Mouse (Mus musculus): Measurements from ENCODE around the gene Dppa3. TPM values are rescaled to one million over a fixed set of nuclear protein-coding genes. Genes with fewer than 3 reads are reported as not detected.
"Not testable (repeated sequence)": the region's sequence is repeated elsewhere in the genome, so short reads cannot be mapped to it uniquely, and the experiment has no call there.

Gene Dppa3
- polyA plus RNA-seq, 1 experiment from 2014 or later, result not detected

DNA sequence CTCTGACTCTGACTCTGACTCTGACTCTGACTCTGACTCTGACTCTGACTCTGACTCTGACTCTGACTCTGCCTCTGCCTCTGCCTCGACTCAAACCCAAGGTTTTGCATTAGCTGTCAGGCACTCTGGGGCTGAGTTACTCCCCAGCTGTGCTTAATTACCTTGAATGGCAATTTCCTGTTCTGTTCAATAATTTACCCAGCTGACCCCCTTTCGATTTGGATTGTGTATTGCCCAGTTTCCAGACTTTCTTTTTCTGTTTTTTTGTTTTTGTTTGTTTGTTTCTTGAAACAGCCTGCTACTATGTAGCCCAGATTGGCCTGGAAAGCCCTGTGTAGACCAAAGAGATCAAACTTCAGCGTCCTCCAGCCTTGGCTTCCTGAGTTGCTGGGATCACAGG is 10.2 kb upstream of the Dppa3 start:
- Histone ChIP-seq H3K9me3 (no peaks in the 10 kb centered on the region), H3K27me3 (replicated peaks) (no peaks in the 10 kb centered on the region), H3K4me1 (no peaks in the 10 kb centered on the region), H3K4me2 (no peak overlapping the region), H3K4me3 (replicated peaks) (no peak overlapping the region), H3K27ac (no peak overlapping the region), H3K36me3 (no peaks in the 10 kb centered on the region), H3K9ac (no peak overlapping the region)
- 61% methylated on average over 3 of the region's 3 CpGs for WGBS
- no peak for ATAC-seq (ENCODE audit: insufficient read depth, low FRiP score, low read depth)

DNA sequence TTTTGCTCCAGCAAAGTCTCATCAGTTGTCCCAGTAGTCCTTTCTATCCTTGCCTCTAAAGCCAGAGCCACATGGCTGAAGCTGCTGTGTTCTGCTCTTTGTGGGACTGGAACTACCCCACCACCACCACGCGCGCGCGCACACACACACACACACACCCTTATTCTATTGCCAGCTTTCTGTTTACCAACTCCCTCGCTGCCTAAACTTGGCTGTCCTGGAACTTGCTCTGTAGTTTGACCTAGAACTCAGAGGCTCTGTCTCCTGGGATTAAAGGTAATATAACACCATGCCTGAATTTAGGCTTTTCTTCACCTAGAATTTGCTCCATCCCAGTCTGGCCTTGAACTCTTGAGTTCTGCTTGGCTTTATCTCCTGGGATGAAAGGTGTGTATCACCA is 5.1 kb upstream of the Dppa3 start:
- no peak overlapping the region for H3K27ac ChIP-seq
- no peak for ATAC-seq (ENCODE audit: insufficient read depth, low FRiP score, low read depth)
- H3K27me3 ChIP-seq (replicated peaks), result no peaks in the 10 kb centered on the region
- H3K4me1 ChIP-seq, result no peaks in the 10 kb centered on the region
- no peak overlapping the region for H3K9ac ChIP-seq
- H3K9me3 ChIP-seq, result no peaks in the 10 kb centered on the region
- H3K4me3 ChIP-seq (replicated peaks), result no peak overlapping the region
- no peak overlapping the region for H3K4me2 ChIP-seq
- H3K36me3 ChIP-seq, result no peaks in the 10 kb centered on the region
- WGBS, result 86% methylated on average over 6 of the region's 6 CpGs

DNA sequence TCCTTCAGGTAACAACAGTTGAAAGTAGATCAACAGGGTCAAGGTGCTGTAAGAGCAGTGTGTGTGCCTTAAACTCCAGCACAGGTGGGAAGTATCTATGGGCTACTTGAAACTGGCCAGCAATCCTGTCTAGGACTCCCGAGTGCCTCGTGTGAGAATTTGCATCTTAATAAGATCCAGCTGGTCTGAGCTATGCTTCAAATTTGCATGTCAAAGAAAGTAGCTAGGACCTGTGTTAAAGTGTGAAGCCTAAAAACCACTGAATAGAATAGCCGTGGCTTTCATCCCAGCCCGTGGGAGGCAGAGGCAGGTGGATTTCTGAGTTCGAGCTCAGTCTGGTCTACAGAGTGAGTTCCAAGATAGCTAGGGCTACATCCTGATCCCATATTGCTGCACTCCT is 1.7 kb upstream of the Dppa3 start:
- Histone ChIP-seq H3K27ac (no peak overlapping the region), H3K4me3 (replicated peaks) (no peak overlapping the region), H3K27me3 (replicated peaks) (0 out of 2 replicates have a peak, but pooled peaks cover 3% of the 10 kb centered on the region), H3K36me3 (no peaks in the 10 kb centered on the region), H3K9me3 (no peaks in the 10 kb centered on the region), H3K9ac (no peak overlapping the region), H3K4me1 (no peaks in the 10 kb centered on the region), H3K4me2 (no peak overlapping the region)
- WGBS, result 53% methylated on average over 5 of the region's 5 CpGs
- ATAC-seq (ENCODE audit: insufficient read depth, low FRiP score, low read depth), result no peak

DNA sequence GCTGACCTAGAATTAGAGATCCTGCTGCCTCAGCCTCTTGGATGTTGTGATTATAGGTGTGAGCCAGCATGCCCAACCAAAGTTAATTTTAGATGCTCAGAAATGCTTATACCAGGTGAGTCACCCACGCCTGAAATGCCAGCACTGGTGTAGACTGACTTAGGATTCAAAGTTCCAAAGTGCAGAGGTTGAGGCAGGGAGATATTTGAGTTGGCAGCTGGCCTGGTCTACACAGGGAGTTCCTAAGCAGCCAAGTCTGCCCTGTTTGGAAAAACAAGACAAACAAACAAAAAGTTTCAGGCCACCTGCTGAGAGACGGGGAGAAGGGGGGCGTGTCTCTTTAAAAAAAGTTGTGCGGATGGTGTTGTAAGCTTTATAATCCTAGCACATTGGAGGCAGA is 1.1 kb upstream of the Dppa3 start:
- WGBS, result 74% methylated on average over 4 of the region's 4 CpGs
- ATAC-seq (ENCODE audit: insufficient read depth, low FRiP score, low read depth), result no peak
- H3K36me3 ChIP-seq, result no peaks in the 10 kb centered on the region

DNA sequence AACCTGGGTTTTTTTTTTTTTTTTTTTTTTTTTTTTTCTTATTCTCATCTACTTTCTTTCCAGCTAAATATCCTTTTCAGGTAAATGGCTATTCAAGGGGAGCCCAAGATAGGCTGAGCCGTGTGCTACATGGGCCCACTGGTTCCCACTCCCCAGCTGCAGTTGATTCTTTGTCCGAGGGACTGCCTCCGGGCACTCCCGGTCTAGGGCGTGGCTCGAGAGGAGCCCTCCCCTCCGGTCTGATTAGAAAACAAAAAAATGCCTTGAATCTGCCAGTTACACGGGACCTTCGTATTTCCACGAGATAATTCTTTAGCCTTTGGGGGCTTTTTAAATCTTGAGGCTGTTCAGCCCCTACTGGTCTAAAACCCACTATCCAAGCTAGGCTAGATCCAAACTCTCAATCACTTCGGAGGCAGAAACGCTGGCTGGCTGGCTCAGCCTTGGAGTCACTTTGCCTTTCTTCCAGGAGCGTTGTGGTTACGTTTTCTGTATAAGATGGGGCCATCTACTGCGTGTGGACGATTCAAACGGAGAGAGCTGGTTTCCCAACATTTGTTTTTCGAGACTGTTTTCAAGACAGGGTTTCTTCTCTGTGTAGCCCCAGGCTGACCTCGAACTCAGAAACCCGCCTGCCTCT is 1.4 kb downstream of the Dppa3 start:
- Histone ChIP-seq H3K9me3 (no peaks in the 10 kb centered on the region), H3K4me3 (replicated peaks) (peak overlapping the region; percentile 21), H3K4me1 (no peaks in the 10 kb centered on the region), H3K27me3 (replicated peaks) (0 out of 2 replicates have a peak, but pooled peaks cover 3% of the 10 kb centered on the region), H3K36me3 (no peaks in the 10 kb centered on the region), H3K4me2 (peak overlapping the region; percentile 47), H3K27ac (no peak overlapping the region), H3K9ac (no peak overlapping the region)
- ATAC-seq (ENCODE audit: insufficient read depth, low FRiP score, low read depth), result no peak
- WGBS, result 21% methylated on average over 20 of the region's 20 CpGs

More for the DNA sequence above, 1.1 kb upstream of the Dppa3 start:
- H3K27me3 ChIP-seq (replicated peaks), result 0 out of 2 replicates have a peak, but pooled peaks cover 3% of the 10 kb centered on the region
- H3K9me3 ChIP-seq, result no peaks in the 10 kb centered on the region
- no peak overlapping the region for H3K9ac ChIP-seq
- H3K4me1 ChIP-seq, result no peaks in the 10 kb centered on the region
- H3K4me3 ChIP-seq (replicated peaks), result no peak overlapping the region
- no peak overlapping the region for H3K4me2 ChIP-seq
- no peak overlapping the region for H3K27ac ChIP-seq

DNA sequence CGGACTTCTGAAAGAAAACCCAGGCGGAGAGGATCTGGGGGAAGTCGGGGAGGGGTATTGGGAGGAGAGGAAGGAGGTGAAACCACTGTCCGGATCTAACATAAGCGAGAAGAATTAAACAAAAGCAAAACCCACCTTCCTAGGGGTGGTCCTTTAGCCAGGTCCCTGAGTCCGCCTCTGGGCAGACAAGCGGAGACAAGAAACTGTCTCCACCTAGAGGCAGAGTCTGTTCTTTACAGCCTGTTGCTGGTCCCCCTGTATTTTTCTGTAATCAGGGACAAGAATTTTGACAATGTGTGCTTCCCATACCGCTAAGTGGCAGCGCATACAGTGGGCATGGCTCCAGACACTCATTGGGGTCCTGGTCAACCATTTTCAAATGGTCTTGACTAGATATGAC is 7.2 kb downstream of the Dppa3 start:
- ATAC-seq (ENCODE audit: insufficient read depth, low FRiP score, low read depth), result no peak
- H3K4me2 ChIP-seq, result no peak overlapping the region
- H3K9ac ChIP-seq, result no peak overlapping the region
- H3K27me3 ChIP-seq (replicated peaks), result no peaks in the 10 kb centered on the region
- 46% methylated on average over 9 of the region's 9 CpGs for WGBS
- no peaks in the 10 kb centered on the region for H3K9me3 ChIP-seq
- H3K36me3 ChIP-seq, result no peaks in the 10 kb centered on the region
- H3K4me1 ChIP-seq, result no peaks in the 10 kb centered on the region
- no peak overlapping the region for H3K27ac ChIP-seq
- no peak overlapping the region for H3K4me3 ChIP-seq (replicated peaks)

DNA sequence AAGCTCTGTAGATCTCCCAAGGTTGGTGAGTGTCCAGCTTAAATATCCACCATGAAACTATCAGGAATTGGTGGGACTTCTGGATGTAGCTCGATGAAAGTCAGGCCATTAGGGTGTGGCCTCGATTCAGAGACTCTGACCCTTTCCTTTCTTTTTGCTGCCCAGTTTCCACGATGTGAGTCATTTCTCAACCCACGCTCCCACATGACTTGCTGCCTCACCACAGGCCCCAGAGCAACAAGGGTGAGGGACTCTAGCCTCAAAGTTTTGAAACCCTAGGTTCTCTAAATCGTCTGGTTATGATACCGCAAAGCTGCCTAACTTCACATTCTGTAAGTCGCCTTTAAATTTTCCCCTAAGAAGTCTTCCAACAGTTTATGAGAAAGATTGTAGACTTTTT is 9.1 kb downstream of the Dppa3 start:
- H3K4me3 ChIP-seq (replicated peaks), result no peak overlapping the region
- no peaks in the 10 kb centered on the region for H3K4me1 ChIP-seq
- H3K4me2 ChIP-seq, result no peak overlapping the region
- ATAC-seq (ENCODE audit: insufficient read depth, low FRiP score, low read depth), result no peak
- H3K9ac ChIP-seq, result no peak overlapping the region
- H3K27me3 ChIP-seq (replicated peaks), result no peaks in the 10 kb centered on the region
- H3K36me3 ChIP-seq, result no peaks in the 10 kb centered on the region
- no peak overlapping the region for H3K27ac ChIP-seq
- WGBS, result 81% methylated on average over 7 of the region's 7 CpGs
- no peaks in the 10 kb centered on the region for H3K9me3 ChIP-seq

DNA sequence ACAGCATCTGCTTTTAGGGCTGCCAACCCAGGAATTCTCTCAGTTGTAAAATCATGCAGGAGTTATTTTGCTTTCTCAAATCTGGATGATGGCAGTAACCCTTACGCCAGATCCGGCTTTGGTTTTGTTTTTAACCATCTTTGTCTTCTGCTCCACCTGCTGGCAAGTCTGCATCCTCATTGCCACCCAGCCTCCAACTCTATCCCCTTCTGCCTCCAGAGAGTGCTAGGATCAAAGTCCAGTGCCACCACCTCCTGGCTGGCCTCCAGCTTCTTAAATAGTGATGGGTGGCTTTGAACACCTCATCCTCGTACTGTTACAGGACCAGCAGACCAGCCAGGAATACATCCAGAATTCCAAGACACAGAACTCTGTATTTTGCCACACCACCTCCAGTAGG is 10.5 kb downstream of the Dppa3 start:
- H3K4me3 ChIP-seq (replicated peaks), result no peak overlapping the region
- H3K36me3 ChIP-seq, result no peaks in the 10 kb centered on the region
- H3K9me3 ChIP-seq, result no peaks in the 10 kb centered on the region
- H3K27me3 ChIP-seq (replicated peaks), result no peaks in the 10 kb centered on the region
- no peak overlapping the region for H3K4me2 ChIP-seq
- 89% methylated on average over 3 of the region's 3 CpGs for WGBS
- ATAC-seq (ENCODE audit: insufficient read depth, low FRiP score, low read depth), result no peak
- H3K9ac ChIP-seq, result no peak overlapping the region
- H3K27ac ChIP-seq, result no peak overlapping the region
- H3K4me1 ChIP-seq, result no peaks in the 10 kb centered on the region

DNA sequence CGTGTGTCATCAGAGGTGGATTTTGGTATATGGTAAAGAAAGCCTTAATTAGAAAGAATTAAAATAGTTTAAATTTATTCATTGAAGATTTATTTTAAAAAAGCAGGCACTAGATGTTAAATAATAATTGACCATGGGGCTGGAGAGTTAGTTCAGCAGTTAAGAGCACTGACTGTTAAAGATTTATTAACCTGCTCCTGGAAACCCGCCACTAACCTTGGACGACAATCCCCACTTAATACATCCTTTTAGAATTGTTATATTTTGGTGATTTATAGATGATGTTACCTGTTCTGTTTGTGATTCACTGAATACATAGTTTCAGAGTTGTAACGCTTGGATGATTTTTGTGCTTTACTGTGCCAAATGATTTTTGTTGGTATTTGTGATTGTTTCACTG is 11.4 kb downstream of the Dppa3 start:
- H3K4me1 ChIP-seq; ATAC-seq (ENCODE audit: insufficient read depth, low FRiP score, low read depth): not testable (repeated sequence)

DNA sequence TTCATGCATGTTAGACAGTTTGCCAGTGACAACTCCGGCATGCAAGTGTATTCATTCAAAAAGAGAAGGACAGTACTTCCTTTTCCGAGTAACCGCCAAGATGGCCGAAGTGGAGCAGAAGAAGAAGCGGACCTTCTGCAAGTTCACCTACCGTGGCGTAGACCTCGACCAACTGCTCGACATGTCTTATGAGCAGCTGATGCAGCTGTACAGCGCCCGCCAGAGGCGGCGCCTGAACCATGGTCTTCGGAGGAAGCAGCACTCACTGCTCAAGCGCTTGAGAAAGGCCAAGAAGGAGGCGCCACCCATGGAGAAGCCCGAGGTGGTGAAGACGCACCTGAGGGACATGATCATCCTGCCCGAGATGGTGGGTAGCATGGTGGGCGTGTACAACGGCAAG is 18.0 kb downstream of the Dppa3 start:
- not testable (repeated sequence) for H3K36me3 ChIP-seq; H3K4me3 ChIP-seq (replicated peaks); H3K4me2 ChIP-seq; H3K27ac ChIP-seq; H3K27me3 ChIP-seq (replicated peaks); H3K4me1 ChIP-seq; ATAC-seq (ENCODE audit: insufficient read depth, low FRiP score, low read depth); H3K9me3 ChIP-seq; H3K9ac ChIP-seq
- 87% methylated on average over 21 of the region's 21 CpGs for WGBS

More for the DNA sequence above, 11.4 kb downstream of the Dppa3 start:
- H3K27me3 ChIP-seq (replicated peaks); H3K9ac ChIP-seq; H3K36me3 ChIP-seq; H3K9me3 ChIP-seq; H3K27ac ChIP-seq; H3K4me2 ChIP-seq; H3K4me3 ChIP-seq (replicated peaks): not testable (repeated sequence)
- WGBS, result 63% methylated on average over 4 of the region's 4 CpGs

DNA sequence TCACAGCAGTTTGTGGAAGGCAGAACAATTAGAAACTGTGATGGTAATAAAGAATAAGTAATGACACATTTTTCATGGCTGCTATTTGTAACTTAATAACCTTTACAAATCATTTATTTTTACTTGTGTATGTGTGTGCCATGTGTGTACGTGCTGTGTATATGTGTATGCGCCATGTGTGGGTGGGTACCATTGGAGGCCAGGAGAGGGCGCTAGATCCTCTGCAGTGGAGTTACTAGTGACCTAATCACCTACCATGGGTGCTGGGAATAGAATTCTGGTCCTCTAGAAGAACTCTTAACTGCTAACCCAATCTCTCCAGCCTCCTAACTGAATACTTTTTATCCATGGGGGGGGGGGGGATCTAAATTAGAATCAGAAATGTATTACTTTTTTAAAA is 23.7 kb downstream of the Dppa3 start:
- Histone ChIP-seq H3K9me3 (no peaks in the 10 kb centered on the region), H3K4me2 (no peak overlapping the region), H3K9ac (no peak overlapping the region), H3K4me3 (replicated peaks) (no peak overlapping the region), H3K36me3 (no peaks in the 10 kb centered on the region), H3K27ac (no peak overlapping the region), H3K27me3 (replicated peaks) (no peaks in the 10 kb centered on the region), H3K4me1 (no peaks in the 10 kb centered on the region)
- ATAC-seq (ENCODE audit: insufficient read depth, low FRiP score, low read depth), result no peak
- 79% methylated on average over 3 of the region's 3 CpGs for WGBS

DNA sequence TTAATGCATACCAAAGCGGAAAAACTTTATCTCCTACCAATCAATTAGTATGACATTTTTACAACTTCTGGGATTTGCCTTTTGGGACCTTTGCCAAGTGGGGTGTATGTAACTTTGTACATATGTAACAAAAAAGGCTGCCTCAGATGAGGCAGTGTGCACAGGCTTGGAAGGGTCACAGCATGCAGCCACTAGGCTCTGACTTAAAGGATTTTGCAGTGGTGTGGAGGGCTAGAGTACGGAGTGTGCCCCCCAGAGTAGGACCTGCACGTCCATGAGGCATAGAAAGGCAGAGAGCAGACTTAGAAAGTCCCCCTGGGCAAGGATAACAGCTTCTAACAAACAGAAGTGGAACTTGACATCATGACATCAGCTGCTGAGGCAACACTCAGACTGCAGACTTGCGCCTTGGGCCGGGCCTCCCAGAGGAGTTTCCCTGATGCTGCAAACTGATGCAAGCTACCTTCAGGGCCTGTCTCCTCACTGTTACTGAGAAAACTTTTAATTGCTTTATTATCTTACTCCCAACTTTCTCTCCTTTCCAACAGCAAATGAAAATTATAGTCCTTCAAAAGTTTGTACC is 24.3 kb downstream of the Dppa3 start:
- no peak for ATAC-seq (ENCODE audit: insufficient read depth, low FRiP score, low read depth)
- 65% methylated on average over 5 of the region's 5 CpGs for WGBS
- no peaks in the 10 kb centered on the region for H3K9me3 ChIP-seq
- no peak overlapping the region for H3K4me2 ChIP-seq
- no peak overlapping the region for H3K27ac ChIP-seq
- H3K4me1 ChIP-seq, result no peaks in the 10 kb centered on the region
- H3K4me3 ChIP-seq (replicated peaks), result no peak overlapping the region
- no peaks in the 10 kb centered on the region for H3K36me3 ChIP-seq
- H3K27me3 ChIP-seq (replicated peaks), result no peaks in the 10 kb centered on the region
- no peak overlapping the region for H3K9ac ChIP-seq

DNA sequence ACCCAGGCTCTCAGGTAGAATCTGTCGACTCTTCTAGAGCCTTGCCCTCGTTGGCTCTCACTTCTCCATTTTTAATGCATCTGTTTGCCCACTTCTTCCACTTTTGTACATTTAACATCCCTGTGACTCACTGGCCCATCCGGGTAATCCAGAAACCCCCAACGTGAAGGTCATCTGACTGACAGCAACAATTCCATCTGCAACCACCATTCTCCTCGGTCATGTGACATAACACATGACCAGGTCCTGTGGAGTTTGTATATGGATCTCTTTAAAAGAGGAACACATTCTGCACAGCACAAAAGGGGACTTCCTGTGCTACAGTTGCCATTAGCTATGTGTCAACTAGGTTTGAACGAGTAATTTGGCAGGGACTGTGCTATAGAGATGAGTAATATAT is 28.1 kb downstream of the Dppa3 start:
- WGBS, result 72% methylated on average over 6 of the region's 6 CpGs
- Histone ChIP-seq H3K4me2 (no peak overlapping the region), H3K27ac (no peak overlapping the region), H3K27me3 (replicated peaks) (no peaks in the 10 kb centered on the region), H3K9ac (no peak overlapping the region), H3K4me3 (replicated peaks) (no peak overlapping the region), H3K9me3 (no peaks in the 10 kb centered on the region), H3K36me3 (no peaks in the 10 kb centered on the region), H3K4me1 (no peaks in the 10 kb centered on the region)
- no peak for ATAC-seq (ENCODE audit: insufficient read depth, low FRiP score, low read depth)
